In genomic region chr2:73093032-73093431, GRCm38 (mm10) we compare ENCODE assay signal across 16 mouse cellular contexts.
DNase-seq lines count a peak whose midpoint lies in the region; ATAC-seq and TF ChIP-seq lines count a peak whose summit lies in the region.
"Had no signal": no experiment of that assay in that cellular context is flagged by ENCODE, and none has a peak within 500 bp of the region (broad histone marks: within the 10 kb centered on the region; RNA-seq: fewer than 3 reads in every experiment).

No protein-coding gene starts in this region.

- no peaks in the 10 kb centered on the region for H3K27me3 ChIP-seq in forebrain, embryonic 13.5 days
- H3K27me3 ChIP-seq in forebrain, embryonic 16.5 days (replicated peaks; ENCODE audit: control insufficient read depth, insufficient read depth, low read length), result no peaks in the 10 kb centered on the region
- no peaks in the 10 kb centered on the region for H3K27me3 ChIP-seq in stomach, embryonic 14.5 days (ENCODE audit: control insufficient read depth, insufficient read depth, low read length)
- no peaks in the 10 kb centered on the region for H3K27me3 ChIP-seq in stomach, postnatal 0 days (ENCODE audit: control insufficient read depth, insufficient read depth, low read length)
- H3K27me3 ChIP-seq: heart, embryonic 13.5 days; megakaryocyte, embryonic 14.5 days had no signal

- ATAC-seq in forebrain, embryonic 13.5 days, result peak; percentile 38; the same call in 1 of the 2 replicates
- no peak for ATAC-seq in forebrain, embryonic 16.5 days
- ATAC-seq in stomach, embryonic 14.5 days (ENCODE audit: insufficient number of reproducible peaks, insufficient read depth, low FRiP score, low read depth), result peak; percentile 74; the same call in 1 of the 2 replicates
- no peak for ATAC-seq in stomach, postnatal 0 days (ENCODE audit: low FRiP score, low TSS enrichment)
- peak; percentile 21; the same call in 1 of the 2 replicates for ATAC-seq in megakaryocyte, adult 5-6 weeks (ENCODE audit: poor library complexity, severe bottlenecking)
- ATAC-seq: hindbrain, embryonic 16.5 days had no signal

- peak overlapping the region; percentile 49 for H3K27ac ChIP-seq in forebrain, embryonic 13.5 days
- no peak overlapping the region for H3K27ac ChIP-seq in forebrain, embryonic 16.5 days (ENCODE audit: low read length)
- no peak overlapping the region for H3K27ac ChIP-seq in stomach, embryonic 14.5 days (ENCODE audit: low read length)
- no peak overlapping the region for H3K27ac ChIP-seq in stomach, postnatal 0 days (replicated peaks)
- H3K27ac ChIP-seq: embryonic facial prominence, embryonic 10.5 days; heart, embryonic 13.5 days; left cerebral cortex, adult 2 months had no signal

- DNase-seq in stomach, postnatal 0 days (ENCODE audit: low spot score), result no peak
- no peak for DNase-seq in urinary bladder, postnatal 25 days (ENCODE audit: low spot score)
- DNase-seq in thymus, postnatal 0 days (ENCODE audit: low spot score), result no peak
- no peak for DNase-seq in layer of hippocampus, postnatal 14 days (ENCODE audit: low spot score in 2 of 2)
- DNase-seq: cerebellum, adult 18-20 months; kidney, postnatal 10 days; lung, adult 18-20 months had no signal

- H3K4me2 ChIP-seq in forebrain, embryonic 13.5 days, result no peak overlapping the region
- no peak overlapping the region for H3K4me2 ChIP-seq in forebrain, embryonic 16.5 days (ENCODE audit: low read length)
- no peak overlapping the region for H3K4me2 ChIP-seq in stomach, embryonic 14.5 days (replicated peaks; ENCODE audit: low read depth, low read length)
- no peak overlapping the region for H3K4me2 ChIP-seq in stomach, postnatal 0 days (replicated peaks; ENCODE audit: low read depth)
- H3K4me2 ChIP-seq: heart, embryonic 13.5 days had no signal

- H3K36me3 ChIP-seq in forebrain, embryonic 13.5 days (ENCODE audit: poor library complexity, severe bottlenecking), result 0 out of 2 replicates have a peak, but pooled peaks cover 7% of the 10 kb centered on the region
- H3K36me3 ChIP-seq in forebrain, embryonic 16.5 days (ENCODE audit: control insufficient read depth, insufficient read depth), result no peaks in the 10 kb centered on the region
- no peaks in the 10 kb centered on the region for H3K36me3 ChIP-seq in stomach, embryonic 14.5 days (ENCODE audit: control insufficient read depth, insufficient read depth, low read length)
- H3K36me3 ChIP-seq in stomach, postnatal 0 days (ENCODE audit: control insufficient read depth, insufficient read depth, low read length), result no peaks in the 10 kb centered on the region

- WGBS in forebrain, embryonic 13.5 days, result 37% methylated on average over 6 of the region's 6 CpGs
- WGBS in forebrain, embryonic 16.5 days, result 29% methylated on average over 6 of the region's 6 CpGs
- 74% methylated on average over 6 of the region's 6 CpGs for WGBS in stomach, embryonic 14.5 days
- WGBS in stomach, postnatal 0 days, result 75% methylated on average over 6 of the region's 6 CpGs

- no peak for TF ChIP-seq EP300 in stomach, postnatal 0 days (optimal IDR thresholded peaks at IDR 0.05)

- no peaks in the 10 kb centered on the region for H3K9me3 ChIP-seq in forebrain, embryonic 13.5 days (replicated peaks)
- H3K9me3 ChIP-seq in forebrain, embryonic 16.5 days (ENCODE audit: control insufficient read depth, low read length), result no peaks in the 10 kb centered on the region
- no peaks in the 10 kb centered on the region for H3K9me3 ChIP-seq in stomach, embryonic 14.5 days (ENCODE audit: control insufficient read depth, low read depth, low read length)
- no peaks in the 10 kb centered on the region for H3K9me3 ChIP-seq in stomach, postnatal 0 days (ENCODE audit: control insufficient read depth, low read length)
- H3K9me3 ChIP-seq: embryonic facial prominence, embryonic 10.5 days; heart, embryonic 13.5 days; megakaryocyte, embryonic 14.5 days had no signal

- no peak for TF ChIP-seq CTCF in stomach, postnatal 0 days (IDR thresholded peaks at IDR 0.05; ENCODE audit: low read depth)

- H3K4me1 ChIP-seq in forebrain, embryonic 13.5 days, result peaks cover 17% of the 10 kb centered on the region
- H3K4me1 ChIP-seq in forebrain, embryonic 16.5 days (replicated peaks; ENCODE audit: control insufficient read depth, insufficient read depth, low read length), result 0 out of 2 replicates have a peak, but pooled peaks cover 2% of the 10 kb centered on the region
- no peaks in the 10 kb centered on the region for H3K4me1 ChIP-seq in stomach, embryonic 14.5 days (ENCODE audit: control insufficient read depth, insufficient read depth, low read length)
- H3K4me1 ChIP-seq in stomach, postnatal 0 days (replicated peaks; ENCODE audit: control insufficient read depth, insufficient read depth), result no peaks in the 10 kb centered on the region

- no peak overlapping the region for H3K9ac ChIP-seq in forebrain, embryonic 13.5 days
- no peak overlapping the region for H3K9ac ChIP-seq in forebrain, embryonic 16.5 days (replicated peaks; ENCODE audit: low read depth, low read length)
- no peak overlapping the region for H3K9ac ChIP-seq in stomach, embryonic 14.5 days (replicated peaks; ENCODE audit: low read depth, low read length)
- H3K9ac ChIP-seq in stomach, postnatal 0 days (ENCODE audit: low read length), result no peak overlapping the region
- H3K9ac ChIP-seq: heart, embryonic 13.5 days had no signal

- no peak overlapping the region for H3K4me3 ChIP-seq in forebrain, embryonic 13.5 days
- no peak overlapping the region for H3K4me3 ChIP-seq in forebrain, embryonic 16.5 days (replicated peaks; ENCODE audit: low read length)
- no peak overlapping the region for H3K4me3 ChIP-seq in stomach, embryonic 14.5 days (ENCODE audit: low read depth, low read length)
- no peak overlapping the region for H3K4me3 ChIP-seq in stomach, postnatal 0 days (ENCODE audit: low read depth, low read length)
- H3K4me3 ChIP-seq: embryonic facial prominence, embryonic 10.5 days; heart, embryonic 13.5 days; left cerebral cortex, adult 2 months; megakaryocyte, embryonic 14.5 days had no signal

Comparison
In these comparisons a context has a peak if more than half of its experiments do, and no peak if none do; other contexts are left out.
1. ATAC-seq: peak in forebrain, embryonic 13.5 days (single experiment), stomach, embryonic 14.5 days (single experiment) and megakaryocyte, adult 5-6 weeks (single experiment); none in forebrain, embryonic 16.5 days (single experiment) and stomach, postnatal 0 days (single experiment).